Mouse (Mus musculus): ENCODE measurements around the gene Mapk13.

- TF ChIP-seq GATA1 (IDR thresholded peaks at IDR 0.05; ENCODE audit: low read length) = no peak
- TF ChIP-seq TAL1 (IDR thresholded peaks at IDR 0.05; ENCODE audit: low read length) = no peak
Measured at GRCm38 (mm10) chr17:28736486-28736885, 32.6 kb upstream of the Mapk13 start.
